Mouse (Mus musculus): ENCODE results near the gene Gm20431. TPM values are rescaled to one million over a fixed set of nuclear protein-coding genes. Genes with fewer than 3 reads are reported as not detected.

The Gm20431 gene
- polyA plus RNA-seq, 1 experiment from 2014 or later: 7.5 TPM

- H3K27me3 ChIP-seq: peaks cover 75% of the 10 kb centered on the region
These were observed 27.5 kb upstream of the Gm20431 start, which contains the start of gene Cebpb for GRCm38 (mm10) chr2:167688498-167689451. Gene Cebpb, plus strand, starts transcription at chr2:167688915.

DNA sequence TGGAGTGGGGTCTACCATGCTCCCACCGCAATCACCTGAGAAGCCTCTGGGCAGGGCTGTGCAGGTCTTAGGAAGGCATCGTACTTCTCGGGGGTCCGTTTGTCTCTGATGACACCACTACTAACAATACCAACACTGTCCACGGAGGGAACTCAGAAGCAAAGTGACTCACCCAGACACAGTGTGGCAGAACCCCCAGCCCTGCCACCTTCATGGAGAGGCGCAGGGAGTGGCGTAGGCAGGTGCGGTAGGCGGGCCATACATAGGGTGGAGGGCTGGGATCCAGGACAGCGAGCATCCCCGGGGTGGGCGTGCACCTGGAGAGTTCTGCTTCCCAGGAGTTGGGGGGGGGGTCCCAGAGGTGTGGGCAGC lies 26.8 kb upstream of the Gm20431 start:
- peak overlapping the region; percentile 90 for H3K4me2 ChIP-seq
- 20% methylated on average over 12 of the region's 12 CpGs for WGBS
- peaks cover 75% of the 10 kb centered on the region for H3K27me3 ChIP-seq
- no peaks in the 10 kb centered on the region for H3K36me3 ChIP-seq
- peaks cover 11% of the 10 kb centered on the region; the same call in 1 of the 2 replicates for H3K4me1 ChIP-seq (replicated peaks)
- peak; percentile 33; the same call in 1 of the 2 replicates for ATAC-seq (ENCODE audit: insufficient number of reproducible peaks, insufficient read depth, low FRiP score, low TSS enrichment, low read depth)
- peak overlapping the region; percentile 69 for H3K4me3 ChIP-seq (replicated peaks)
- H3K9me3 ChIP-seq: no peaks in the 10 kb centered on the region
- H3K27ac ChIP-seq: no peak overlapping the region
- H3K9ac ChIP-seq (replicated peaks): no peak overlapping the region

More at GRCm38 (mm10) chr2:167688498-167689451, 27.5 kb upstream of the Gm20431 start, which contains the start of gene Cebpb:
- H3K4me3 ChIP-seq (replicated peaks): peak within 1 kb of the TSS; percentile 69
- no peaks in the 10 kb centered on the region for H3K9me3 ChIP-seq
- WGBS: under 1% methylated on average over 135 of the region's 147 CpGs
- H3K4me2 ChIP-seq: peak within 1 kb of the TSS; percentile 90
- H3K36me3 ChIP-seq: no peaks in the 10 kb centered on the region
- peak within 1 kb of the TSS; percentile 67 for H3K9ac ChIP-seq (replicated peaks)
- no peak within 1 kb of the TSS for H3K27ac ChIP-seq
- H3K4me1 ChIP-seq (replicated peaks): peaks cover 11% of the 10 kb centered on the region; the same call in 1 of the 2 replicates
- ATAC-seq (ENCODE audit: insufficient number of reproducible peaks, insufficient read depth, low FRiP score, low TSS enrichment, low read depth): peak; percentile 5; the same call in 1 of the 2 replicates

DNA sequence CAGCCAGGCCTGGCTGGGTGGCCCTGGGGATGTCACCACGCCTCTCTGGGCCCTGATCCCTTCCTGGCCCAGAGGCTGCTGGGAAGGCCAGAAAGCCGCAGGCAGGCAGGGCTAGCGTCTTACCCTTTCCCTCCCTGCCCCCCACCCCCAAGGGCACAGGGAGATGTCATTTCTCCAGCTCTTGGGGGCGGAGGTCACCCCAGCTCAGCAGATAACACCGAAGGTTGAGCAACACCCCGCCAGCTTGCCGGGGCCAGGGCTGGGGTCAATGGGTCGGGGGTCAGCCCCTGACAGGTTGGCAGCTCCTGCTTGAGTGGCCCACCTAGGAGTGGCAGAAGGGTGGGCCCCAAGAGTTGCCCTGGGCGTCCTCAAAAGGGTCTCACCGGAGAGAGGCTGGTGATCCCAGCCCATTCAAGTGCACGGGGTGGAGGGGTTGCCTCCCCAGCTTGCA lies 26.4 kb upstream of the Gm20431 start:
- H3K27me3 ChIP-seq: peaks cover 70% of the 10 kb centered on the region
- no peaks in the 10 kb centered on the region for H3K9me3 ChIP-seq
- ATAC-seq (ENCODE audit: insufficient number of reproducible peaks, insufficient read depth, low FRiP score, low TSS enrichment, low read depth): no peak
- H3K4me2 ChIP-seq: no peak overlapping the region
- 51% methylated on average over 11 of the region's 11 CpGs for WGBS
- peaks cover 11% of the 10 kb centered on the region; the same call in 1 of the 2 replicates for H3K4me1 ChIP-seq (replicated peaks)
- no peak overlapping the region for H3K27ac ChIP-seq
- H3K36me3 ChIP-seq: no peaks in the 10 kb centered on the region
- H3K4me3 ChIP-seq (replicated peaks): no peak overlapping the region
- no peak overlapping the region for H3K9ac ChIP-seq (replicated peaks)

DNA sequence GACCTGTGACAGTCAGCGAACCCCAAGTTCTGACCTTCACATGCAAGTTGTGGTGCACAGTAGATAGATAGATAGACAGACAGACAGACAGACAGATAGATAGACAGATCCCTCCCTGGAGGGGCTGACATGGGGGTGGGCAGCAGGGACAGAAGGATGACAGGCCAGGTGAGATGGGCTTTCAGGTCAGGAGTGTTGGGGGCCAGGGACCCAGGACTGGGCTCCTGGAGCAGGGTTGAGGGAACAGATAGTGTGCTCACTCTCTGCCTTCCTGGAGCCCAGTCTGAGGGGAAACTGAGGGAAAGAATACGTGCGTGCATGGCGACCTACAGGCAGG lies 25.9 kb upstream of the Gm20431 start:
- Histone ChIP-seq H3K4me2 (no peak overlapping the region), H3K27ac (no peak overlapping the region), H3K36me3 (no peaks in the 10 kb centered on the region), H3K4me3 (replicated peaks) (no peak overlapping the region), H3K4me1 (replicated peaks) (peaks cover 11% of the 10 kb centered on the region; the same call in 1 of the 2 replicates), H3K9ac (replicated peaks) (no peak overlapping the region), H3K9me3 (no peaks in the 10 kb centered on the region), H3K27me3 (peaks cover 66% of the 10 kb centered on the region)
- 86% methylated on average over 4 of the region's 4 CpGs for WGBS
- ATAC-seq (ENCODE audit: insufficient number of reproducible peaks, insufficient read depth, low FRiP score, low TSS enrichment, low read depth): no peak

DNA sequence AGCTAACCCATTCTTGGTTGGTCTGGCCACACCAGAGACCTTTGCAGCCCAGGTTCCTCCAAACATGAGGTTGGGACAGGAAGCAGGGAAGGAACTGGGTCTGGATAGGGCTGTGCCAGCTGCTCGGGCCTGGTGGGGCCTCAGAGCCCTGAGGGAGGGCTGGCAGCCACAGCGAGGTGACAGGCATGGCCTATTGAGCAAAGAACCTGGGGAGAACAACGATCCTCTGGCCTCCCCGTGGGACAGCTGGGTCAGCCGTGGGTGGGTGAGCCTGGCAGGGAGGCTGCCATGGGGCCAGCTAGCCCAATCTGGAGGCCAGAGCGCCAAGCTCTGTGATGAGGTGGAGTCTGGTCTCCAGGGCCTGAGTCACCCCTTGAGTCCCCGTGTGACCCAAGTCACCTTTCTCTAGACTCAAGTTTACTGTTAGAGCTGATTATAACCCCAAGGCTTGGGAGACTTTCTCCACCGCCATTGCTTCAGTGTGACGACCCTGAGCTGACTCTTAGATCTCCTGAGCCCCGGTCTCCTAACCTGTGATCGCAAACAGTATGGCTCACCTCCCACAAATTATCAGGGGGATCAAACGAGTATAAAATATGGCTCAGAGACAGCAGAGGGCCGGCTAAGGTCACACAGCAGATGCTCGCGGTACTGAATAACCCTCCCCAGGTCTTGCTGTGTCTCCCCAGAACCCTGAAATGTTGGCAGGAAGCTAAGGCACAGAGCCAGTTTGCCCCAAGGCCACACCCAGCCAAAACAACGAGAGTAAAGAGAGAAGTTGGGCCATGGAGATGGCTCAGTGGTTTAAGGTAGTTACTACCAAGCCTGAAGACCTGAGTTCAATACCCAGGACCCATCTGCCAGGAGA lies 25.3 kb upstream of the Gm20431 start:
- Histone ChIP-seq H3K9ac (replicated peaks) (no peak overlapping the region), H3K4me3 (replicated peaks) (no peak overlapping the region), H3K36me3 (no peaks in the 10 kb centered on the region), H3K27me3 (peaks cover 60% of the 10 kb centered on the region), H3K4me2 (no peak overlapping the region), H3K4me1 (replicated peaks) (peaks cover 11% of the 10 kb centered on the region; the same call in 1 of the 2 replicates), H3K9me3 (no peaks in the 10 kb centered on the region), H3K27ac (no peak overlapping the region)
- WGBS: 72% methylated on average over 16 of the region's 16 CpGs
- ATAC-seq (ENCODE audit: insufficient number of reproducible peaks, insufficient read depth, low FRiP score, low TSS enrichment, low read depth): no peak

DNA sequence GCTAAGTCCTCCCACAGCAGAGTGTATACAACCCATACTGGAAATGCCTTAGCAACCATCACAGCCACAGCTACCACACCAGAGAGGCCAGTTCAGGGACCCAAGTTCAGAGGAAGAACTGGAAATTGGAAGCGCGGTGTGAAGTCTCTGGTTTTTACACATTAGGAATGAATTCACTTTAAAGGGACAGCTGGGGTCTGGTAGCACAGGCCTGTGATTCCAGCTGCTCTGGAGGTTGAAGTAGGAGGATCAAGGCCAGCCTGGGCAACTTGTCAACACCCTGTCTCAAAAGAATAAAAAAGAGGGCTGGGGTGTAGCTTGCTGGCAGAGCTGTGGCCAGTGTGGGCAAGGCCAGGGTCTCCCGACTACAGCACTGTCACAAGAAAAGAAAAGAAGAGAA lies 24.6 kb upstream of the Gm20431 start:
- 66% methylated on average over 3 of the region's 3 CpGs for WGBS
- Histone ChIP-seq H3K4me2 (no peak overlapping the region), H3K4me3 (replicated peaks) (no peak overlapping the region), H3K9ac (replicated peaks) (no peak overlapping the region), H3K9me3 (no peaks in the 10 kb centered on the region), H3K27ac (no peak overlapping the region), H3K36me3 (no peaks in the 10 kb centered on the region), H3K27me3 (peaks cover 52% of the 10 kb centered on the region), H3K4me1 (replicated peaks) (peaks cover 11% of the 10 kb centered on the region; the same call in 1 of the 2 replicates)
- no peak for ATAC-seq (ENCODE audit: insufficient number of reproducible peaks, insufficient read depth, low FRiP score, low TSS enrichment, low read depth)

DNA sequence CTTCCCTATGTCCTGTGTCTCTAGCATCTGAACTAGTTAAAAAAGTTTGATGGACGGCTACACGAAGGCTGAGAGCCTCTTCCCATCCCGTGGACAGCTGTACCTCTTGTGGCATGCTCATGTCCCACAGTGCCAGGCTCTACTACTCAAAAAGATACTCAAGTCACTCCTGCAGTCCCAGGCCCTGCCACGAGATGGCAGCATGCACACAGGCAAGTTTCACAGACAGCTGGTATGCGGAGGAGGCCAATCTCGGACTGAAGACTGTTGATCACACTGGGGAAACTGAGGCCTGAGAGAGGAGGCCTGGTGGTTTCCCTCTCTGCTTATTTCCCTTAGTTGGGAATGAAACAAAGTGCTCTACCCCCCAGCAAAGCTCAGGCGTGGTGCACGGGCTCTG lies 23.8 kb upstream of the Gm20431 start:
- Histone ChIP-seq H3K27ac (no peak overlapping the region), H3K9me3 (no peaks in the 10 kb centered on the region), H3K4me3 (replicated peaks) (no peak overlapping the region), H3K27me3 (peaks cover 46% of the 10 kb centered on the region), H3K4me2 (no peak overlapping the region), H3K9ac (replicated peaks) (no peak overlapping the region), H3K4me1 (replicated peaks) (peaks cover 11% of the 10 kb centered on the region; the same call in 1 of the 2 replicates), H3K36me3 (no peaks in the 10 kb centered on the region)
- 7% methylated on average over 8 of the region's 8 CpGs for WGBS
- no peak for ATAC-seq (ENCODE audit: insufficient number of reproducible peaks, insufficient read depth, low FRiP score, low TSS enrichment, low read depth)

DNA sequence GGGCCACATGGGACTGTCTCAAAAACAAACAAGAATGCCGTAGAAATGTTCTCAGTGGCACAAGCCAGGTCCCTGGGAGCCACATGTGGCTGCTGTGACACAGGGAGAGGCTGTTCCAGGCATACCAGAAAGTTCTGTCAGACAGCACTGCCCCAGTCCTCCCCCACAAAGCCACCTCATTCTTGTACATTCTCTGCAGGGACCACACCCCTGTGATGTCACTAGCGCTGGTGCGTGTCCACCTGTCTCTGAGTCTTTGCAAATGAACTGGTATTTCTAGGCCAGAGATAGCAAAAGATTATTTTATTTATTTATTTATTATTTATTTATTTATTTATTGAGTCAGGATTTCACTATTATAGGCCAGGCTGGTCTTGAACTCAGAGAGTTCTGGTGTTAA lies 22.4 kb upstream of the Gm20431 start:
- H3K4me3 ChIP-seq (replicated peaks): no peak overlapping the region
- 81% methylated on average over 3 of the region's 3 CpGs for WGBS
- H3K9me3 ChIP-seq: no peaks in the 10 kb centered on the region
- no peak overlapping the region for H3K9ac ChIP-seq (replicated peaks)
- H3K27ac ChIP-seq: no peak overlapping the region
- 0 out of 2 replicates have a peak, but pooled peaks cover 3% of the 10 kb centered on the region for H3K4me1 ChIP-seq (replicated peaks)
- no peak overlapping the region for H3K4me2 ChIP-seq
- H3K36me3 ChIP-seq: no peaks in the 10 kb centered on the region
- no peak for ATAC-seq (ENCODE audit: insufficient number of reproducible peaks, insufficient read depth, low FRiP score, low TSS enrichment, low read depth)
- peaks cover 33% of the 10 kb centered on the region for H3K27me3 ChIP-seq

DNA sequence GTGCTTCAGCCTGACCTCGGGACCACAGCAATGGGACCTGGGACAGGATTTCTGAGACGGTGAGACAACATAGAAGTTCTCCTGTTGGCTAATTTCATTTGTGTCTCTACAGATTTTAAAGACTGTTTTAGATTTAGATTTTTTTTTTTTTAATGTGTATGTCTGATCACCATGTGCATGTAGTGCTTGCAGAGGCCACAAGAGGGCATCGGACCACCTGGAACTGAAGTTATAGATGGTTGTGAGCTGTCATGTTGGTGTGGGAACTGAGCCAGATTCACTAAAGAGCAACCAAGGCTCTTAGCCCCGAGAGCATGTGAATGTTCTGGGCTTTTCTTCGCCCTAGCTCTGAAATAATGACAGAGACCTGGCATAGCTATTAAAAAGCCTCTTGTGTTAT lies 19.4 kb upstream of the Gm20431 start:
- H3K9ac ChIP-seq (replicated peaks): no peak overlapping the region
- no peaks in the 10 kb centered on the region for H3K36me3 ChIP-seq
- H3K4me3 ChIP-seq (replicated peaks): no peak overlapping the region
- ATAC-seq (ENCODE audit: insufficient number of reproducible peaks, insufficient read depth, low FRiP score, low TSS enrichment, low read depth): no peak
- H3K27me3 ChIP-seq: peaks cover 4% of the 10 kb centered on the region; the same call in 1 of the 2 replicates
- no peak overlapping the region for H3K4me2 ChIP-seq
- H3K9me3 ChIP-seq: no peaks in the 10 kb centered on the region
- 55% methylated on average over 5 of the region's 5 CpGs for WGBS
- 0 out of 2 replicates have a peak, but pooled peaks cover 3% of the 10 kb centered on the region for H3K4me1 ChIP-seq (replicated peaks)
- no peak overlapping the region for H3K27ac ChIP-seq

DNA sequence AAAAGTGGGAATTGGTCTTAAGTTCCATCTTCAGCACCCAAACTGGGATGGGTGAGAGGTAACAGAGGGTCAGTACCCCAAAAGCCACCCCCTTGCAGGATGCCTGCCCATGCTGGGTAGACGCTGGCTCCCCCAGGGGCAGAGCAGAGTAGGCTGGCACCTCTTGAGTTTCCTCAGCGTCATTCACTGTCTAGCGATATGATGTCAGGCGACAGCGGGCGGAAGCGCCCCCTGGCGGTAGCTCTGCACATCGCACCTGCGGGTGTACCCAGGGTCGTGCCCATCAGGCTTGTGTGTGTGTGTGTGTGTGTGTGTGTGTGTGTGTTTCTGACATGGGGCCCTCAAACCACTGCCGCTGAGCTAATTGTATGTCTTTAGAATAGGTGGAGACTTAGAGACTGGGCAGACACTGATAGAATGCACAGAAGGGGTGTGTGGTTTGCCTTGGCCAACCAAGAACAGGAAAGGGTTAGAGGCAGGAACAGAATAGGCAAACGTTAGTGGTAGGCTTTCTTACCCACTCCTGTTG lies 18.7 kb upstream of the Gm20431 start:
- Histone ChIP-seq H3K4me3 (replicated peaks) (no peak overlapping the region), H3K9ac (replicated peaks) (no peak overlapping the region), H3K4me2 (no peak overlapping the region), H3K9me3 (no peaks in the 10 kb centered on the region), H3K36me3 (no peaks in the 10 kb centered on the region), H3K4me1 (replicated peaks) (0 out of 2 replicates have a peak, but pooled peaks cover 3% of the 10 kb centered on the region), H3K27me3 (no peaks in the 10 kb centered on the region; the same call in 1 of the 2 replicates), H3K27ac (no peak overlapping the region)
- peak; percentile 74 for ATAC-seq (ENCODE audit: insufficient number of reproducible peaks, insufficient read depth, low FRiP score, low TSS enrichment, low read depth)
- 2% methylated on average over 13 of the region's 13 CpGs for WGBS

Data from limb, embryonic 12.5 days (tissue).